Mouse (Mus musculus) lung, postnatal 0 days (tissue): ENCODE measurements around the gene Rgs12.

Experiments
- CTCF ChIP-seq: IDR thresholded peaks from 2 replicates; pipeline ENCODE4 v1.5.1; 2016; ENCODE audit warnings: antibody characterized with exemption, mild to moderate bottlenecking
- EP300 ChIP-seq: IDR thresholded peaks from 2 replicates; pipeline ENCODE4 v1.6.1; 2016; ENCODE audit warnings: antibody characterized with exemption, mild to moderate bottlenecking, control low read depth

- TF ChIP-seq CTCF (no peak), EP300 (no peak)
Measured at GRCm38 (mm10) chr5:34907910-34908725, 41.1 kb upstream of the Rgs12 start, which contains the start of gene Msantd1.
